Mouse (Mus musculus) intestine, embryonic 14.5 days (tissue): ENCODE measurements around the gene Sprr2k. TPM values are rescaled to one million over a fixed set of nuclear protein-coding genes. Genes with fewer than 3 reads are reported as not detected.
"Not testable (repeated sequence)": the region's sequence is repeated elsewhere in the genome, so short reads cannot be mapped to it uniquely, and the experiment has no call there.

Experiments
- ATAC-seq: fragments of 200-750 bp; cut with Nextera tagmentation; replicated peaks from 2 replicates; pipeline ENCODE4 v1.8.0; 2017; ENCODE audit warnings: low read depth, moderate number of reproducible peaks, moderate TSS enrichment, moderate library complexity; ENCODE audit not compliant: low FRiP score, low TSS enrichment
- DNase-seq: peaks from one replicate; pipeline ENCODE4 v3.0.0-alpha.2; 2018; ENCODE audit warnings: low spot score
- H3K27ac ChIP-seq: fragments of 300-500 bp; sonication (generic); 2 replicates; pipeline ENCODE4 v1.5.1; 2014; ENCODE audit warnings: low read depth, mild to moderate bottlenecking, control low read depth
- H3K27me3 ChIP-seq: fragments of 300-500 bp; sonication (generic); replicated peaks from 2 replicates; pipeline ENCODE4 v1.6.1; 2014; ENCODE audit warnings: low read length, control low read depth; ENCODE audit not compliant: control insufficient read depth, insufficient read depth
- H3K36me3 ChIP-seq: fragments of 300-500 bp; sonication (generic); 2 replicates; pipeline ENCODE4 v1.6.1; 2014; ENCODE audit warnings: low read length, control low read depth; ENCODE audit not compliant: control insufficient read depth, insufficient read depth
- H3K4me1 ChIP-seq: fragments of 300-500 bp; sonication (generic); replicated peaks from 2 replicates; pipeline ENCODE4 v1.6.1; 2014; ENCODE audit warnings: low read length, control low read depth, mixed read lengths; ENCODE audit not compliant: control insufficient read depth, insufficient read depth
- H3K4me2 ChIP-seq: fragments of 300-500 bp; sonication (generic); 2 replicates; pipeline ENCODE4 v1.6.1; 2014; ENCODE audit warnings: low read length
- H3K4me3 ChIP-seq: fragments of 300-500 bp; sonication (generic); 2 replicates; pipeline ENCODE4 v1.5.1; 2014; ENCODE audit warnings: low read depth, low read length, control low read depth, mixed read lengths
- H3K9ac ChIP-seq: fragments of 300-500 bp; sonication (generic); 2 replicates; pipeline ENCODE4 v1.6.1; 2014; ENCODE audit warnings: mild to moderate bottlenecking, low read length
- H3K9me3 ChIP-seq: fragments of 300-500 bp; sonication (generic); 2 replicates; pipeline ENCODE4 v1.6.1; 2016; ENCODE audit warnings: low read length, control low read depth; ENCODE audit not compliant: control insufficient read depth
- WGBS: fragments of 180-500 bp; shearing (Covaris S2); extraction: QIAGEN DNeasy Blood & Tissue Kit; methylation state at CpG from one replicate; pipeline ENCODE4 v1.1.7; 2014; 5-methylcytosine and 5-hydroxymethylcytosine counted together
- polyA plus RNA-seq: library from polyadenylated mRNA; unstranded; fragments of >200 nt; fragmentation: Nextera tagmentation; extraction: Ambion mirVana; gene quantifications from 2 replicates; pipeline ENCODE4 v1.2.1, GENCODE M21; 2014

Sprr2k gene
- polyA plus RNA-seq, 1 experiment from 2014 or later, result 0.30 TPM

DNA sequence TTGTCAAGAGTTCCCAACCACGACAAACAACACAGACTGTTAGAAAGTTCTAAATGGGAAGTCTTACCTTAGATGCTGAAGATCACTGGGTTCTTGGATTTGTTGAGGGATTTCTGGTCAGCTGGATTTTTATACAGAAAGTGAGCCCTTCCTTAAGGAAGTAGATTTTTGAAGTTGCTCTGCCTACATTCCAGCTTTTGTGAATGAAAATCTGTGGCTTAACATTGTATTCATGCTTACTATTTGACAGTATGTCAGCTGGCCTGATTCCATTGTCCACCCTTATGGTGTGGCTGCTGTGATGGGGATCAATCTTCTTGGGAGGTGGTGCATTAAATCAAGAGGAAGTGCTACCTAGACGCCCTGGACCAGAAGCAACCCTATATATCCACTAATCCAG lies 26.2 kb downstream of the Sprr2k start, which contains the start of gene Sprr3:
Gene Sprr3, minus strand, starts transcription at position 101 of the 400 bp plus-strand sequence.
- no peaks in the 10 kb centered on the region for H3K4me1 ChIP-seq
- no peak within 1 kb of the TSS for H3K4me2 ChIP-seq
- H3K36me3 ChIP-seq, result no peaks in the 10 kb centered on the region
- no peak within 1 kb of the TSS for H3K4me3 ChIP-seq
- WGBS, result 72% methylated on average over 2 of the region's 2 CpGs
- H3K27ac ChIP-seq, result no peak within 1 kb of the TSS
- DNase-seq (no peak), ATAC-seq (no peak)
- H3K27me3 ChIP-seq, result no peaks in the 10 kb centered on the region
- no peaks in the 10 kb centered on the region for H3K9me3 ChIP-seq
- no peak within 1 kb of the TSS for H3K9ac ChIP-seq

DNA sequence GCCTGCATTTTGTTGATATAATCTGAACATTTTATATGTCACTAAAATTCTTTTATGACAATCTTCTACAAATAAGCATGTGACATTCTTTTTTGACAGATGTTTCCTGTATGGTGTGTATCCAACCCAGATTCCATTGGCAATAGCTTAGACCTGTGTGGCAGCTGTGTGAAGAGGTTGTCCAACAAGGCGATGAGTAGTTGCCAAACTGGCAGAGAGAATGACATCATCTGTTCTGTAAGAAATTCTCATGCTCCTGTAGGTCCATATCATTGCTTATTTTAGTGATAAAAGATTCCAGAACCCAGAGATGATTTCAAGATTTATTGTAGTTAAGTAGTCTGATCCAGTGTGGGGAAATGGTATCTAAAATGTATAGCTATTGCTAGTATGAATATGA lies 34.2 kb downstream of the Sprr2k start:
- Histone ChIP-seq H3K36me3 (no peaks in the 10 kb centered on the region), H3K4me3 (no peak overlapping the region), H3K9ac (no peak overlapping the region), H3K27ac (no peak overlapping the region), H3K27me3 (no peaks in the 10 kb centered on the region), H3K4me1 (no peaks in the 10 kb centered on the region), H3K4me2 (no peak overlapping the region), H3K9me3 (no peaks in the 10 kb centered on the region)
- DNase-seq, result no peak
- ATAC-seq, result no peak
- 70% methylated on average over 1 of the region's 1 CpGs for WGBS

DNA sequence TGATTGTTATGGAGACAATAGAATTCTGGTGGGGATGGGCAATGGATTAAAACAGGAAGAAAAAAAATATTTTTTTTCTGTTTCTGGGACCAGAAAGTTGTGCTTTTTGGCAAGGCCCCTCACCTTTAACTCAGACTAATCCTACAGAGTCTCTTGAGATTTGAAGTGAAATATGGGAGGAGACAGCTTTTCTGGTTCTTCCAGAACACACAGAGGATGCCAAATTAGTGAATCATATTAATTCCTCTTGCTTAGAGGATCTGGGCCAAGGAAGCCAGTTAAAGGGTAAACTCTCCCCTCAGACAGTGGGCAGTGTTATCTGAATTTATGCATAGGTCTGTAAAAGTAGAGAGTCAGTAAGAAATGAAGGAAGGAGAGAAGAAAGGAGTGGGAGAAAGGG lies 35.0 kb downstream of the Sprr2k start:
- Histone ChIP-seq H3K9me3 (no peaks in the 10 kb centered on the region), H3K27me3 (no peaks in the 10 kb centered on the region), H3K4me1 (no peaks in the 10 kb centered on the region), H3K4me2 (no peak overlapping the region), H3K36me3 (no peaks in the 10 kb centered on the region), H3K27ac (no peak overlapping the region), H3K9ac (no peak overlapping the region), H3K4me3 (no peak overlapping the region)
- no peak for DNase-seq
- no peak for ATAC-seq

DNA sequence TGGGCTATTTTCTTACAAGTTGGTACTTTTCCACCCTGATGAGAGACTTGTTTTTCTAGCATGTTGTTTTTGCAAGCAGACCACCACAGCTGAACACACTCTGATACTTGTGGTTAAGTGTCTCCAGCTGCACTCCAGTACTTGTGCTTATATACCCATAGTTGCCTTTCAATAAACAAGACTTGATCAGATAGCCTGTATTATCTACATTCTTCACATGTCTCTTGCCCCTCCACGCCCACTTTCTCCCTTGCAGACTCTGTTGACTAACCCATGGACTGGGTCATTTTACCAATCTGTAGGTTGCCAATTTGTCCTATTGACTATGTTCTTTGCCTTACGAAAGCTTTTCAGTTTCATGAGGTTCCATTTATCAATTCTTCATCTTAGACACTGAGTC lies 37.7 kb downstream of the Sprr2k start:
- DNase-seq (no peak), ATAC-seq (no peak)
- H3K4me2 ChIP-seq, result no peak overlapping the region
- no peaks in the 10 kb centered on the region for H3K27me3 ChIP-seq
- H3K4me1 ChIP-seq, result no peaks in the 10 kb centered on the region
- no peak overlapping the region for H3K4me3 ChIP-seq
- H3K36me3 ChIP-seq, result no peaks in the 10 kb centered on the region
- no peak overlapping the region for H3K9ac ChIP-seq
- H3K27ac ChIP-seq, result no peak overlapping the region
- H3K9me3 ChIP-seq, result no peaks in the 10 kb centered on the region
- WGBS, result 81% methylated on average over 2 of the region's 2 CpGs

DNA sequence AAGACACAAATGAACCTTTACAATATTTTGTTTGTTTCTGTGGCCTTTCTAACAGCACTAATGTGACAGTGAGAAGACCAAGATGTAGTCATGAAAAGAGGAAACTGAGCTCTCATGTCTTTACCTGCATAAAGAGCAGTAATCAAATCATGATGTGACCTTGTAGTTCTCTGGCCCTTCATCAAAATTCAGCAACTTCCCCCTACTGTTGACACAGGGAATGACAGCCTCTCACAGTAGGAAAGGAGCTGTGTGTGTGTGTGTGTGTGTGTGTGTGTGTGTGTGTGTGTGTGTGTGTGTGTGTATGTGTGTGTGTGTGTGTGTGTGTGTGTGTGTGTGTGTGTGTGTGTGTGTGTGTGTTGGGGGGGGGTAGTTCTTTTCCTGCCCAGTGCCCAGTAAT lies 48.9 kb downstream of the Sprr2k start:
- H3K36me3 ChIP-seq, H3K4me2 ChIP-seq, H3K27me3 ChIP-seq, DNase-seq, H3K9me3 ChIP-seq, H3K4me3 ChIP-seq, H3K4me1 ChIP-seq, H3K9ac ChIP-seq, H3K27ac ChIP-seq, ATAC-seq: not testable (repeated sequence)

Other genes starting within 250 kb of the Sprr2k start
- gene Sprr2a1, start 216.8 kb upstream of the Sprr2k start, polyA plus RNA-seq, result 0.66 and 0.74 TPM in 2 replicates
- gene Sprr2a2, start 216.7 kb upstream of the Sprr2k start, polyA plus RNA-seq, result 30.5 and 45.1 TPM in 2 replicates
- 3.8 and 6.4 TPM in 2 replicates for gene Sprr2a3, start 147.2 kb upstream of the Sprr2k start, polyA plus RNA-seq
- gene Sprr2b, start 116.0 kb upstream of the Sprr2k start, polyA plus RNA-seq, result not detected in 2 replicates
- gene Sprr2d, start 93.4 kb upstream of the Sprr2k start, polyA plus RNA-seq, result not detected in 2 replicates
- not detected in 2 replicates for gene Sprr2e, start 80.4 kb upstream of the Sprr2k start, polyA plus RNA-seq
- not detected in 2 replicates for gene Sprr2f, start 67.4 kb upstream of the Sprr2k start, polyA plus RNA-seq
- gene Sprr2h, start 46.9 kb upstream of the Sprr2k start, polyA plus RNA-seq, result not detected in 2 replicates
- not detected in 2 replicates for gene Sprr2i, start 24.6 kb upstream of the Sprr2k start, polyA plus RNA-seq
- gene Sprr2j-ps, start 14.5 kb upstream of the Sprr2k start, polyA plus RNA-seq, result not detected in 2 replicates
- 3.7 and 5.1 TPM in 2 replicates for gene Gm9774, start 3.2 kb upstream of the Sprr2k start, polyA plus RNA-seq
- not detected in 2 replicates for gene Sprr1b, start 6.2 kb downstream of the Sprr2k start, polyA plus RNA-seq
- gene Sprr3, start 26.1 kb downstream of the Sprr2k start, polyA plus RNA-seq, result not detected in 2 replicates
- 1.0 and 1.5 TPM in 2 replicates for gene Sprr1a, start 53.3 kb downstream of the Sprr2k start, polyA plus RNA-seq
- not detected in 2 replicates for gene Sprr4, start 67.9 kb downstream of the Sprr2k start, polyA plus RNA-seq
- gene 2310046K23Rik, start 101.9 kb downstream of the Sprr2k start, polyA plus RNA-seq, result not detected in 2 replicates
- gene Ivl, start 141.2 kb downstream of the Sprr2k start, polyA plus RNA-seq, result 0.27 TPM in 1 of 2 replicates, not detected in the other
- not detected in 2 replicates for gene Smcp, start 156.4 kb downstream of the Sprr2k start, polyA plus RNA-seq
- gene 2210017I01Rik, start 174.9 kb downstream of the Sprr2k start, polyA plus RNA-seq, result not detected in 2 replicates
- not detected in 2 replicates for gene Lce6a, start 189.1 kb downstream of the Sprr2k start, polyA plus RNA-seq
- gene Lce1a1, start 215.7 kb downstream of the Sprr2k start, polyA plus RNA-seq, result not detected in 2 replicates
- gene Lce1b, start 224.3 kb downstream of the Sprr2k start, polyA plus RNA-seq, result not detected in 2 replicates
- not detected in 2 replicates for gene Lce1a2, start 237.7 kb downstream of the Sprr2k start, polyA plus RNA-seq
- gene Lce1c, start 246.7 kb downstream of the Sprr2k start, polyA plus RNA-seq, result not detected in 2 replicates